Mouse (Mus musculus) liver, adult (tissue): ENCODE data around the gene Spop.

Source experiments
- GATA4 ChIP-seq: IDR thresholded peaks from 2 replicates; pipeline ENCODE4 v1.6.1; 2014; ENCODE audit warnings: mild to moderate bottlenecking, low read length; ENCODE audit not compliant: insufficient replicate concordance

Gene Spop

GRCm38 (mm10) chr11:95413641-95414535 lies at the start of gene Spop:
TSS of gene Spop (plus strand) at chr11:95414080.
- 0 out of 2 replicates have a peak, but pooled peaks have one; percentile 12 for TF ChIP-seq GATA4

- TF ChIP-seq GATA4 = no peak
Measured at GRCm38 (mm10) chr11:95364388-95364787, 49.5 kb upstream of the Spop start.

- no peak for TF ChIP-seq GATA4
Measured at GRCm38 (mm10) chr11:95365596-95365995, 48.3 kb upstream of the Spop start.

GRCm38 (mm10) chr11:95366280-95366897 lies 47.5 kb upstream of the Spop start:
- TF ChIP-seq GATA4 = no peak

- TF ChIP-seq GATA4 = no peak
Measured at GRCm38 (mm10) chr11:95367011-95367735, 46.7 kb upstream of the Spop start.

GRCm38 (mm10) chr11:95368231-95368823 lies 45.6 kb upstream of the Spop start:
- no peak for TF ChIP-seq GATA4

GRCm38 (mm10) chr11:95368871-95369270 lies 45.0 kb upstream of the Spop start:
- no peak for TF ChIP-seq GATA4

GRCm38 (mm10) chr11:95369964-95370890 lies 43.7 kb upstream of the Spop start:
- TF ChIP-seq GATA4 = no peak

- no peak for TF ChIP-seq GATA4
Measured at GRCm38 (mm10) chr11:95371182-95371581, 42.7 kb upstream of the Spop start.

- TF ChIP-seq GATA4 = no peak
Measured at GRCm38 (mm10) chr11:95378926-95379325, 35.0 kb upstream of the Spop start.

- TF ChIP-seq GATA4 = no peak
Measured at GRCm38 (mm10) chr11:95379552-95379951, 34.3 kb upstream of the Spop start.

GRCm38 (mm10) chr11:95380711-95381110 lies 33.2 kb upstream of the Spop start:
- no peak for TF ChIP-seq GATA4

- no peak for TF ChIP-seq GATA4
Measured at GRCm38 (mm10) chr11:95381146-95381545, 32.7 kb upstream of the Spop start.

- TF ChIP-seq GATA4 = no peak
Measured at GRCm38 (mm10) chr11:95383331-95383986, 30.4 kb upstream of the Spop start.
